Mouse (Mus musculus) brain, embryonic 14.5 days (tissue): Measurements from ENCODE around the gene Tenm3.

Experiments used
- CTCF ChIP-seq: fragments of 200-500 bp; IDR thresholded peaks from 2 replicates; pipeline ENCODE4 v1.5.1; 2012; ENCODE audit warnings: inconsistent platforms, mild to moderate bottlenecking, moderate library complexity, borderline replicate concordance; ENCODE audit not compliant: insufficient read depth, insufficient read length; ENCODE audit errors: extremely low read depth
- POLR2A ChIP-seq: fragments of 200-500 bp; IDR thresholded peaks from 2 replicates; pipeline ENCODE4 v1.6.1; 2012; ENCODE audit warnings: mild to moderate bottlenecking, inconsistent platforms, borderline replicate concordance; ENCODE audit not compliant: poor library complexity, insufficient read depth, insufficient read length, severe bottlenecking; ENCODE audit errors: extremely low read depth

GRCm38 (mm10) chr8:48202632-48203031, 641.1 kb downstream of the Tenm3 start:
- no peak for TF ChIP-seq CTCF
- TF ChIP-seq POLR2A, result no peak
